Mouse (Mus musculus): ENCODE measurements around the gene Tnfrsf1b.

- TF ChIP-seq POLR2A (IDR thresholded peaks at IDR 0.05; ENCODE audit: borderline replicate concordance, control insufficient read depth, low read depth, low read length) (no peak), CTCF (IDR thresholded peaks at IDR 0.05; ENCODE audit: control insufficient read depth, insufficient read depth, low read length) (no peak)
These were observed 18.1 kb upstream of the Tnfrsf1b start for GRCm38 (mm10) chr4:145264761-145265160.
